Mouse (Mus musculus): ENCODE data around the gene Zbtb41.

- TF ChIP-seq GATA1 (IDR thresholded peaks at IDR 0.05; ENCODE audit: borderline replicate concordance, low read length) (no peak), CTCF (IDR thresholded peaks at IDR 0.05; ENCODE audit: low read depth, low read length) (no peak), POLR2AphosphoS5 (IDR thresholded peaks at IDR 0.05; ENCODE audit: insufficient replicate concordance, low read depth, low read length) (no peak), TAL1 (conservative IDR thresholded peaks at IDR 0.05; ENCODE audit: low read depth, low read length) (no peak), GATA2 (IDR thresholded peaks at IDR 0.05; ENCODE audit: borderline replicate concordance, low read depth, low read length) (no peak)
Measured at GRCm38 (mm10) chr1:139495408-139495807, 73.3 kb downstream of the Zbtb41 start.
